11 mouse cellular contexts compared by ENCODE assay signal in the genomic region with DNA sequence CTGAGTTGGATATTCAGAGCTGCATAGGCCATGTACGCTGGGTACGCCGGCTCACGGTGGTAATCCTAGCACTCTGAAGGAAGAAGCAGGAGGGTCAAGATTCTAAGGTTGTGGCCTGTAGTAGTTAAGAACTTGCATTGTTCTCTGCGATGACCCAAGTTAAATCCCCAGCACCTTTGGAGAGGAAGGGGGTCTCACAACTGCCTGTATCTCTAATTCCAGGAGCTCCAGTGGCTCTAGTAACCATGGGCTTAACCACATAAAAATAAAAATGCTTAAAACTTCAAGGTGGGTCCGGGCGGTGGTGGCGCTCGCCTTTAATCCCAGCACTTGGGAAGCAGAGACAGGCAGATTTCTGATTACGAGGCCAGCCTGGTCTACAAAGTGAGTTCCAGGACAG. TPM values are rescaled to one million over a fixed set of nuclear protein-coding genes. Genes with fewer than 3 reads are reported as not detected.
DNase-seq lines count a peak whose midpoint lies in the region; ATAC-seq and TF ChIP-seq lines count a peak whose summit lies in the region.
"Had no signal": no experiment of that assay in that cellular context is flagged by ENCODE, and none has a peak within 500 bp of the region (broad histone marks: within the 10 kb centered on the region; RNA-seq: fewer than 3 reads in every experiment).

No protein-coding gene starts in this region.

- no peak for TF ChIP-seq CTCF in hindbrain, postnatal 0 days (IDR thresholded peaks at IDR 0.05; ENCODE audit: low read depth)
- no peak for TF ChIP-seq CTCF in thymus, adult 2 months (IDR thresholded peaks at IDR 0.05; ENCODE audit: borderline replicate concordance, control insufficient read depth, extremely low read depth, insufficient read depth, low read length, poor library complexity)

- peak; percentile 10 for DNase-seq in hindbrain, embryonic 10.5 days (ENCODE audit: low spot score)
- no peak for DNase-seq in hindbrain, postnatal 0 days (ENCODE audit: low spot score)
- DNase-seq in thymus, postnatal 14 days: peak; percentile 9
- DNase-seq in thymus, adult 2 months: no peak
- peak; percentile 11 for DNase-seq in induced T-regulatory cell, adult 2 months (ENCODE audit: low read depth)
- no peak for DNase-seq in right cerebral cortex, postnatal 25 days
- DNase-seq: heart, adult 18-20 months; lung, adult 18-20 months; right cerebral cortex, adult 18-20 months had no signal

- WGBS in hindbrain, embryonic 10.5 days: 87% methylated on average over 10 of the region's 10 CpGs
- WGBS in hindbrain, postnatal 0 days: 89% methylated on average over 10 of the region's 10 CpGs
- 94% methylated on average over 10 of the region's 10 CpGs for WGBS in thymus, adult 2 months
- 89% methylated on average over 10 of the region's 10 CpGs for WGBS in hindbrain, embryonic 16.5 days

- no peak for TF ChIP-seq POLR2A in thymus, adult 2 months (IDR thresholded peaks at IDR 0.05; ENCODE audit: control insufficient read depth, extremely low read depth, insufficient read depth, low read length, poor library complexity)

- no peaks in the 10 kb centered on the region for H3K36me3 ChIP-seq in hindbrain, embryonic 10.5 days
- no peaks in the 10 kb centered on the region for H3K36me3 ChIP-seq in hindbrain, postnatal 0 days (ENCODE audit: insufficient read depth, low read length)
- no peaks in the 10 kb centered on the region for H3K36me3 ChIP-seq in thymus, adult 2 months (ENCODE audit: control insufficient read depth, insufficient read depth, low read length)
- H3K36me3 ChIP-seq in hindbrain, embryonic 16.5 days (ENCODE audit: control insufficient read depth, insufficient read depth, low read length): no peaks in the 10 kb centered on the region

- H3K9me3 ChIP-seq in hindbrain, embryonic 10.5 days: no peaks in the 10 kb centered on the region
- no peaks in the 10 kb centered on the region for H3K9me3 ChIP-seq in hindbrain, postnatal 0 days (ENCODE audit: low read length)
- H3K9me3 ChIP-seq in hindbrain, embryonic 16.5 days (ENCODE audit: control insufficient read depth, low read length): no peaks in the 10 kb centered on the region

- 0 out of 2 replicates have a peak overlapping the region, but pooled peaks have one; percentile 3 for H3K4me3 ChIP-seq in hindbrain, embryonic 10.5 days
- H3K4me3 ChIP-seq in hindbrain, postnatal 0 days (ENCODE audit: low read length): no peak overlapping the region
- H3K4me3 ChIP-seq in thymus, adult 2 months (ENCODE audit: control insufficient read depth, insufficient read depth, low read length): no peak overlapping the region
- no peak overlapping the region for H3K4me3 ChIP-seq in hindbrain, embryonic 16.5 days (ENCODE audit: low read length)

- no peak overlapping the region for H3K4me2 ChIP-seq in hindbrain, postnatal 0 days (ENCODE audit: low read depth, low read length)
- H3K4me2 ChIP-seq in hindbrain, embryonic 16.5 days (ENCODE audit: low read length): no peak overlapping the region

- 0 out of 2 replicates have a peak, but pooled peaks cover 3% of the 10 kb centered on the region for H3K4me1 ChIP-seq in hindbrain, embryonic 10.5 days (replicated peaks)
- no peaks in the 10 kb centered on the region for H3K4me1 ChIP-seq in hindbrain, postnatal 0 days (ENCODE audit: insufficient read depth, low read length)
- peaks cover 5% of the 10 kb centered on the region for H3K4me1 ChIP-seq in thymus, adult 2 months (replicated peaks; ENCODE audit: control insufficient read depth, insufficient read depth, low read length)
- no peaks in the 10 kb centered on the region for H3K4me1 ChIP-seq in hindbrain, embryonic 16.5 days (ENCODE audit: control insufficient read depth, insufficient read depth, low read depth, low read length)

- no peak overlapping the region for H3K9ac ChIP-seq in hindbrain, postnatal 0 days (replicated peaks; ENCODE audit: low read length)
- H3K9ac ChIP-seq in hindbrain, embryonic 16.5 days (ENCODE audit: low read depth, low read length): no peak overlapping the region

- peak overlapping the region; percentile 42; the same call in 1 of the 2 replicates for H3K27ac ChIP-seq in hindbrain, embryonic 10.5 days
- H3K27ac ChIP-seq in hindbrain, postnatal 0 days: no peak overlapping the region
- H3K27ac ChIP-seq in thymus, adult 2 months (ENCODE audit: control insufficient read depth, insufficient read depth, low read length): no peak overlapping the region
- no peak overlapping the region for H3K27ac ChIP-seq in hindbrain, embryonic 16.5 days (ENCODE audit: low read depth, low read length)

- no peak for ATAC-seq in hindbrain, postnatal 0 days
- no peak for ATAC-seq in hindbrain, embryonic 16.5 days

- no peaks in the 10 kb centered on the region for H3K27me3 ChIP-seq in hindbrain, embryonic 10.5 days (ENCODE audit: insufficient read depth, poor library complexity, severe bottlenecking)
- H3K27me3 ChIP-seq in hindbrain, postnatal 0 days (ENCODE audit: insufficient read depth, low read length): no peaks in the 10 kb centered on the region
- H3K27me3 ChIP-seq in thymus, adult 2 months (ENCODE audit: control insufficient read depth, insufficient read depth, low read length): no peaks in the 10 kb centered on the region
- no peaks in the 10 kb centered on the region for H3K27me3 ChIP-seq in hindbrain, embryonic 16.5 days (replicated peaks; ENCODE audit: control insufficient read depth, insufficient read depth, low read length)

RNA-seq across cellular contexts. Expression of a gene that starts 1.7 kb away (rescaled TPM):
- 9.7 and 10.0 TPM in 2 replicates for polyA plus RNA-seq in hindbrain, embryonic 10.5 days (2016; fragmentation: Nextera tagmentation; extraction: Ambion mirVana)
- total RNA-seq in hindbrain, postnatal 0 days (2014; rRNA removed): 4,540 and 4,675 TPM in 2 replicates
- polyA plus RNA-seq in hindbrain, postnatal 0 days (2015; fragmentation: Nextera tagmentation; extraction: Ambion mirVana): 3.7 and 4.1 TPM in 2 replicates
- polyA plus RNA-seq in thymus, adult 2 months (2012; rRNA removed): 292 and 309 TPM in 2 replicates
- polyA plus RNA-seq in hindbrain, embryonic 16.5 days (2015; fragmentation: Nextera tagmentation; extraction: Ambion mirVana): 2.9 and 4.2 TPM in 2 replicates

RNA-seq across cellular contexts. Expression of a gene that starts 3.0 kb away (rescaled TPM):
- polyA plus RNA-seq in hindbrain, embryonic 10.5 days (2016; fragmentation: Nextera tagmentation; extraction: Ambion mirVana): 6,234 and 6,449 TPM in 2 replicates
- 1,318 and 1,554 TPM in 2 replicates for total RNA-seq in hindbrain, postnatal 0 days (2014; rRNA removed)
- 798 and 958 TPM in 2 replicates for polyA plus RNA-seq in hindbrain, postnatal 0 days (2015; fragmentation: Nextera tagmentation; extraction: Ambion mirVana)
- polyA plus RNA-seq in thymus, adult 2 months (2012; rRNA removed): 1,785 and 6,121 TPM in 2 replicates
- 530 and 568 TPM in 2 replicates for polyA plus RNA-seq in hindbrain, embryonic 16.5 days (2015; fragmentation: Nextera tagmentation; extraction: Ambion mirVana)

RNA-seq across cellular contexts. Expression of a gene that starts 3.2 kb away (rescaled TPM):
- polyA plus RNA-seq in hindbrain, embryonic 10.5 days (2016; fragmentation: Nextera tagmentation; extraction: Ambion mirVana): 19.3 and 21.2 TPM in 2 replicates
- 757 and 1,216 TPM in 2 replicates for total RNA-seq in hindbrain, postnatal 0 days (2014; rRNA removed)
- 4.7 and 7.4 TPM in 2 replicates for polyA plus RNA-seq in hindbrain, postnatal 0 days (2015; fragmentation: Nextera tagmentation; extraction: Ambion mirVana)
- polyA plus RNA-seq in thymus, adult 2 months (2012; rRNA removed): 156 and 207 TPM in 2 replicates
- polyA plus RNA-seq in hindbrain, embryonic 16.5 days (2015; fragmentation: Nextera tagmentation; extraction: Ambion mirVana): 3.8 and 4.2 TPM in 2 replicates

RNA-seq across cellular contexts. Expression of a gene that starts 18.8 kb away (rescaled TPM):
- polyA plus RNA-seq in hindbrain, embryonic 10.5 days (2016; fragmentation: Nextera tagmentation; extraction: Ambion mirVana): not detected in 2 replicates
- 2.3 and 3.3 TPM in 2 replicates for total RNA-seq in hindbrain, postnatal 0 days (2014; rRNA removed)
- not detected in 2 replicates for polyA plus RNA-seq in hindbrain, postnatal 0 days (2015; fragmentation: Nextera tagmentation; extraction: Ambion mirVana)
- polyA plus RNA-seq in thymus, adult 2 months (2012; rRNA removed): not detected in 2 replicates
- polyA plus RNA-seq in hindbrain, embryonic 16.5 days (2015; fragmentation: Nextera tagmentation; extraction: Ambion mirVana): not detected in 2 replicates
- polyA plus RNA-seq: stomach, embryonic 16.5 days had no signal

RNA-seq across cellular contexts. Expression of a gene that starts 20.1 kb away (rescaled TPM):
- 2.3 TPM in 1 of 2 replicates, not detected in the other for polyA plus RNA-seq in hindbrain, embryonic 10.5 days (2016; fragmentation: Nextera tagmentation; extraction: Ambion mirVana)
- total RNA-seq in hindbrain, postnatal 0 days (2014; rRNA removed): not detected in 2 replicates
- not detected in 2 replicates for polyA plus RNA-seq in hindbrain, postnatal 0 days (2015; fragmentation: Nextera tagmentation; extraction: Ambion mirVana)
- polyA plus RNA-seq in thymus, adult 2 months (2012; rRNA removed): not detected in 2 replicates
- not detected in 2 replicates for polyA plus RNA-seq in hindbrain, embryonic 16.5 days (2015; fragmentation: Nextera tagmentation; extraction: Ambion mirVana)

Comparison
In these comparisons a context has a peak if more than half of its experiments do, and no peak if none do; other contexts are left out.
1. DNase-seq: peak in hindbrain, embryonic 10.5 days (single experiment), thymus, postnatal 14 days (single experiment) and induced T-regulatory cell, adult 2 months (single experiment); none in hindbrain, postnatal 0 days (single experiment), thymus, adult 2 months (single experiment) and right cerebral cortex, postnatal 25 days (single experiment).
2. RNA of a gene that starts 1.7 kb away (polyA plus RNA-seq): 292 to 309 TPM in thymus, adult 2 months; 9.7 to 10.0 TPM in hindbrain, embryonic 10.5 days, 3.7 to 4.1 TPM in hindbrain, postnatal 0 days and 2.9 to 4.2 TPM in hindbrain, embryonic 16.5 days; every median in the first group is over 10 times any median in the second.